Mouse (Mus musculus) testis, adult 2 months (tissue): ENCODE measurements around the gene Gramd1b. TPM values are rescaled to one million over a fixed set of nuclear protein-coding genes. Genes with fewer than 3 reads are reported as not detected.

Experiments
- H3K27ac ChIP-seq: fragments of 200-500 bp; 2 replicates; pipeline ENCODE4 v1.5.1; 2012; ENCODE audit warnings: low read depth, low read length; ENCODE audit not compliant: control insufficient read depth, insufficient read depth
- H3K27me3 ChIP-seq: fragments of 200-500 bp; 2 replicates; pipeline ENCODE4 v1.6.1; 2012; ENCODE audit warnings: mild to moderate bottlenecking, low read length, moderate library complexity; ENCODE audit not compliant: control insufficient read depth, insufficient read depth
- H3K36me3 ChIP-seq: fragments of 200-500 bp; 2 replicates; pipeline ENCODE4 v1.6.1; 2012; ENCODE audit warnings: mild to moderate bottlenecking, low read length; ENCODE audit not compliant: control insufficient read depth, insufficient read depth
- H3K4me1 ChIP-seq: fragments of 200-500 bp; 2 replicates; pipeline ENCODE4 v1.6.1; 2012; ENCODE audit warnings: low read length; ENCODE audit not compliant: control insufficient read depth, insufficient read depth
- H3K4me3 ChIP-seq: fragments of 200-500 bp; 2 replicates; pipeline ENCODE4 v1.5.1; 2012; ENCODE audit warnings: low read depth, mild to moderate bottlenecking, low read length, moderate library complexity, mixed read lengths; ENCODE audit not compliant: control insufficient read depth
- CTCF ChIP-seq: fragments of 200-500 bp; IDR thresholded peaks from 2 replicates; pipeline ENCODE4 v1.5.1; 2012; ENCODE audit warnings: low read depth, mild to moderate bottlenecking, inconsistent platforms, low read length, moderate library complexity; ENCODE audit not compliant: control insufficient read depth, insufficient read depth, insufficient replicate concordance
- POLR2A ChIP-seq: fragments of 200-500 bp; IDR thresholded peaks from 2 replicates; pipeline ENCODE4 v1.6.1; 2012; ENCODE audit warnings: low read depth, mild to moderate bottlenecking, inconsistent platforms, low read length, moderate library complexity; ENCODE audit not compliant: control insufficient read depth
- polyA plus RNA-seq: library from polyadenylated mRNA; depleted of rRNA; stranded (reverse); fragments of >200 nt; gene quantifications from 2 replicates; pipeline ENCODE4 v1.2.3, GENCODE M21; 2012; rRNA removed

Gene Gramd1b
- polyA plus RNA-seq, 1 experiment: 143 TPM

GRCm38 (mm10) chr9:40245974-40246665, 285.1 kb downstream of the Gramd1b start:
- Histone ChIP-seq H3K27ac (no peak overlapping the region), H3K36me3 (no peaks in the 10 kb centered on the region), H3K27me3 (no peaks in the 10 kb centered on the region), H3K4me1 (peaks cover 2% of the 10 kb centered on the region), H3K4me3 (no peak overlapping the region)
- no peak for TF ChIP-seq CTCF
- no peak for TF ChIP-seq POLR2A

GRCm38 (mm10) chr9:40245466-40245865, 285.7 kb downstream of the Gramd1b start:
- Histone ChIP-seq H3K4me1 (peaks cover 5% of the 10 kb centered on the region), H3K27ac (no peak overlapping the region), H3K27me3 (no peaks in the 10 kb centered on the region), H3K4me3 (no peak overlapping the region), H3K36me3 (no peaks in the 10 kb centered on the region)
- TF ChIP-seq POLR2A (no peak), CTCF (no peak)

Other genes starting within 250 kb of the Gramd1b start
- not detected in 2 replicates for gene Gm21915, start 139.2 kb upstream of the Gramd1b start, polyA plus RNA-seq
- gene Clmp, start 154.6 kb upstream of the Gramd1b start, polyA plus RNA-seq: 1.1 and 1.2 TPM in 2 replicates